Mouse (Mus musculus) forebrain, embryonic 14.5 days (tissue): ENCODE measurements around the gene Olfr1501. TPM values are rescaled to one million over a fixed set of nuclear protein-coding genes. Genes with fewer than 3 reads are reported as not detected.
"Not testable (repeated sequence)": the region's sequence is repeated elsewhere in the genome, so short reads cannot be mapped to it uniquely, and the experiment has no call there.

ENCODE experiments used
- ATAC-seq: fragments of 200-750 bp; cut with Nextera tagmentation; 2 replicates; pipeline ENCODE4 v1.8.0; 2017; ENCODE audit warnings: mild to moderate bottlenecking, moderate library complexity
- DNase-seq: peaks from one replicate; pipeline ENCODE4 v3.0.0-alpha.2; 2015; ENCODE audit warnings: low spot score
- H3K27ac ChIP-seq: fragments of 300-500 bp; sonication (generic); 2 replicates; pipeline ENCODE4 v1.5.1; 2014; ENCODE audit warnings: low read depth, mild to moderate bottlenecking, control low read depth, low read length, moderate library complexity
- H3K27me3 ChIP-seq: fragments of 300-500 bp; sonication (generic); replicated peaks from 2 replicates; pipeline ENCODE4 v1.6.1; 2014; ENCODE audit warnings: low read length, control low read depth, mixed read lengths; ENCODE audit not compliant: control insufficient read depth, insufficient read depth
- H3K36me3 ChIP-seq: fragments of 300-500 bp; sonication (generic); 2 replicates; pipeline ENCODE4 v1.6.1; 2014; ENCODE audit warnings: low read length, control low read depth; ENCODE audit not compliant: control insufficient read depth, insufficient read depth
- H3K4me1 ChIP-seq: fragments of 300-500 bp; sonication (generic); 2 replicates; pipeline ENCODE4 v1.6.1; 2014; ENCODE audit warnings: antibody characterized with exemption, low read length, control low read depth; ENCODE audit not compliant: control insufficient read depth, insufficient read depth
- H3K4me2 ChIP-seq: fragments of 300-500 bp; sonication (generic); 2 replicates; pipeline ENCODE4 v1.6.1; 2014; ENCODE audit warnings: mild to moderate bottlenecking, control low read depth, low read length
- H3K4me3 ChIP-seq: fragments of 300-500 bp; sonication (generic); 2 replicates; pipeline ENCODE4 v1.5.1; 2014; ENCODE audit warnings: low read depth, low read length, control low read depth
- H3K9ac ChIP-seq: fragments of 300-500 bp; sonication (generic); 2 replicates; pipeline ENCODE4 v1.6.1; 2014; ENCODE audit warnings: mild to moderate bottlenecking, low read length, control low read depth, moderate library complexity
- H3K9me3 ChIP-seq: fragments of 300-500 bp; sonication (generic); replicated peaks from 2 replicates; pipeline ENCODE4 v1.6.1; 2016; ENCODE audit warnings: low read length, control low read depth, mixed read lengths; ENCODE audit not compliant: control insufficient read depth
- WGBS: fragments of 180-500 bp; shearing (Covaris S2); extraction: QIAGEN DNeasy Blood & Tissue Kit; methylation state at CpG from one replicate; pipeline ENCODE4 v1.1.7; 2014; 5-methylcytosine and 5-hydroxymethylcytosine counted together
- polyA plus RNA-seq: library from polyadenylated mRNA; unstranded; fragments of >200 nt; fragmentation: Nextera tagmentation; extraction: Ambion mirVana; gene quantifications from 2 replicates; pipeline ENCODE4 v1.2.1, GENCODE M21; 2014

The Olfr1501 gene
- polyA plus RNA-seq, 1 experiment from 2014 or later: not detected

DNA sequence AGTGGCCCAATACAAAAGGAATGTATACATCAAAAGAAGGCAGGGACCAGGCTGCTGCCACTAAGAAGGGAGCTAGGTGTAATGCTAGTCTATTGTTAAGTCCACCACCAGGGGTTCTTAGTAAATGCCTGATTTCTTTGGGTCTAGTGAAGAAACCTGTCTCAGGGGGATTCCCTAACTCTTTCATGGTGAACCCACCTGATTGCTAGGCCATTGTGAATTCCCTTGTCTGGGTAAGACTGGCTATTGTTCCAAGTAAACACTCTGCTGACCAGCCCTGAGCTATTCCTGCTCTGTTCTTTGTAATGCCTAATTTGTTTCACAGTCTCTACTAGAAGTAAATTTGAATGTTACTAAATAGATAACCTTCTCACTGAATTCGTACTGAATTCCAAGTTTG lies 45.0 kb downstream of the Olfr1501 start:
- H3K27me3 ChIP-seq, H3K4me2 ChIP-seq, ATAC-seq, DNase-seq, H3K9me3 ChIP-seq, H3K9ac ChIP-seq, H3K36me3 ChIP-seq, H3K4me3 ChIP-seq, H3K4me1 ChIP-seq, H3K27ac ChIP-seq: not testable (repeated sequence)
- 69% methylated on average over 1 of the region's 1 CpGs for WGBS

DNA sequence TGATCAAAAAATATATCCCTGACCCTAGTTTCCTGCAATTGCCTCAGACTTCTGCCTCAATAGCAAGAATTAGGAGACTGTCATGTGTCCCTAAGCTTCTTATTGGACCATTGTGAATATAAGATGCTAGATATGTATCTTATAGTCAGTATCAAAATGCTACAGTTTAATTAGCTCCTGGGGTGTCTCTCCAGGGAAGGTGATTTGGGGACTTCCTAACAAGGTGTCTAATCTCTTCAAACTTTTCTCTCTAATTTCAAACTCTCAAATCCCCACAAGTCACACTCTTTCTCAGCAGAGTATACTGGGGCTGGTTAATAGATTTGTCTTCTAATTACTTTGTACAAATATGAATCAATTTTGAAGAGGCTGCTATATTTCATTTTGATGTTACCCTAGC lies 52.4 kb downstream of the Olfr1501 start, which contains the start of gene Olfr1497:
TSS of gene Olfr1497 (minus strand) at position 101 of the 400 bp plus-strand sequence.
- Histone ChIP-seq H3K9ac (no peak within 1 kb of the TSS), H3K27ac (no peak within 1 kb of the TSS), H3K36me3 (no peaks in the 10 kb centered on the region), H3K4me3 (no peak within 1 kb of the TSS), H3K4me2 (no peak within 1 kb of the TSS), H3K4me1 (no peaks in the 10 kb centered on the region), H3K27me3 (no peaks in the 10 kb centered on the region), H3K9me3 (no peaks in the 10 kb centered on the region)
- no peak for DNase-seq
- no peak for ATAC-seq

Other genes starting within 250 kb of the Olfr1501 start
- gene Olfr1487, start 233.3 kb downstream of the Olfr1501 start, polyA plus RNA-seq: not detected in 2 replicates
- gene Olfr1489, start 219.1 kb downstream of the Olfr1501 start, polyA plus RNA-seq: not detected in 2 replicates
- not detected in 2 replicates for gene Olfr1490, start 199.6 kb downstream of the Olfr1501 start, polyA plus RNA-seq
- gene Olfr1491, start 153.4 kb downstream of the Olfr1501 start, polyA plus RNA-seq: not detected in 2 replicates
- gene Olfr1493-ps1, start 127.4 kb downstream of the Olfr1501 start, polyA plus RNA-seq: not detected in 2 replicates
- gene Olfr1494, start 111.0 kb downstream of the Olfr1501 start, polyA plus RNA-seq: not detected in 2 replicates
- gene Olfr1495, start 86.1 kb downstream of the Olfr1501 start, polyA plus RNA-seq: not detected in 2 replicates
- gene Olfr1496, start 72.8 kb downstream of the Olfr1501 start, polyA plus RNA-seq: not detected in 2 replicates
- not detected in 2 replicates for gene Olfr1497, start 52.5 kb downstream of the Olfr1501 start, polyA plus RNA-seq
- not detected in 2 replicates for gene Olfr1499, start 31.2 kb downstream of the Olfr1501 start, polyA plus RNA-seq
- gene Olfr1500, start 20.2 kb downstream of the Olfr1501 start, polyA plus RNA-seq: not detected in 2 replicates
- gene Olfr1502, start 11.1 kb upstream of the Olfr1501 start, polyA plus RNA-seq: not detected in 2 replicates
- not detected in 2 replicates for gene Olfr1504, start 47.2 kb upstream of the Olfr1501 start, polyA plus RNA-seq
- not detected in 2 replicates for gene Olfr1505, start 62.8 kb upstream of the Olfr1501 start, polyA plus RNA-seq